Comparison of ENCODE assay signal across 8 mouse cellular contexts in the genomic region with DNA sequence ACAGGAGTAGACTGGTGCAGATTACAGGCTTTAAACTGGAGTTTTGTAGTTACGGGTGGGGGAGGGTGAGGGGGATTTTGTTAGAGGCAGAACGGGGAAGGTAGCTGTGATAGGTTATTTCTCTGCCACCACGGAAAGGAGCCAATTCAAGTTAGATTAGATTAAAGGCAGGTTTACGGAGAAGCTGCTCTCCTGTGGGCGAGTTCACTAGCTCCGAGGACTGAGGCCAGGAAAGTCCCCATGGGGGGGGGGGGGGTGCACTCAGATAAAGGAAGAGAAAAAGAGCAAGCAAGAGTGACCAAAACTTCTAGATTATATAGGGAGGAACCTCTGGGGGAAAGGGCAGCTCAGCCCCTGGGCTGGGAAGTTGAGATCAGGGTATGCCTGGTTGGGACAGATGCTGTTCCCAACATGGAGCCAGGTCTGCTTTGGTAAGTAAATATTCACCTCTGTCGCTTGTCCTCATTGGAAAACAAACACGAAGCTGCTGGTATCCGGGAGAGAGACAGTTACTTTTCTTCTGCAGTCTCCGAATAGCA. TPM values are rescaled to one million over a fixed set of nuclear protein-coding genes. Genes with fewer than 3 reads are reported as not detected.
DNase-seq lines count a peak whose midpoint lies in the region; ATAC-seq lines count a peak whose summit lies in the region.

No protein-coding gene starts in this region.

- H3K9ac ChIP-seq in hindbrain, embryonic 11.5 days (ENCODE audit: low read depth, low read length): peak overlapping the region; percentile 98

- H3K27me3 ChIP-seq in embryonic facial prominence, embryonic 10.5 days (replicated peaks; ENCODE audit: low read depth, poor library complexity, severe bottlenecking): no peaks in the 10 kb centered on the region
- no peaks in the 10 kb centered on the region for H3K27me3 ChIP-seq in hindbrain, embryonic 11.5 days (ENCODE audit: control insufficient read depth, insufficient read depth, low read length)

- peak overlapping the region; percentile 86 for H3K4me3 ChIP-seq in embryonic facial prominence, embryonic 10.5 days
- peak overlapping the region; percentile 92 for H3K4me3 ChIP-seq in hindbrain, embryonic 11.5 days (ENCODE audit: low read depth, low read length)

- H3K36me3 ChIP-seq in embryonic facial prominence, embryonic 10.5 days (replicated peaks): peaks cover 15% of the 10 kb centered on the region
- H3K36me3 ChIP-seq in hindbrain, embryonic 11.5 days (ENCODE audit: control insufficient read depth, insufficient read depth, low read length): no peaks in the 10 kb centered on the region

- peak; percentile 50 for ATAC-seq in CD4-positive, CD25-positive, alpha-beta regulatory T cell, adult 4 months
- ATAC-seq in hindbrain, embryonic 11.5 days (ENCODE audit: low FRiP score): peak; percentile 41

- H3K9me3 ChIP-seq in embryonic facial prominence, embryonic 10.5 days: no peaks in the 10 kb centered on the region
- no peaks in the 10 kb centered on the region for H3K9me3 ChIP-seq in hindbrain, embryonic 11.5 days (ENCODE audit: control insufficient read depth, low read length)

- H3K4me1 ChIP-seq in embryonic facial prominence, embryonic 10.5 days: peaks cover 20% of the 10 kb centered on the region
- no peaks in the 10 kb centered on the region for H3K4me1 ChIP-seq in hindbrain, embryonic 11.5 days (replicated peaks; ENCODE audit: control insufficient read depth, insufficient read depth, low read length)

- peak; percentile 24 for DNase-seq in embryo, embryonic 11 days
- no peak for DNase-seq in embryo, embryonic 9.5 days (ENCODE audit: extremely low spot score)
- DNase-seq in embryonic facial prominence, embryonic 10.5 days (ENCODE audit: low spot score): no peak
- DNase-seq in hindbrain, embryonic 11.5 days (ENCODE audit: low spot score): no peak
- peak; percentile 60 for DNase-seq in liver
- DNase-seq in natural killer cell, adult 2 months (ENCODE audit: low spot score in 2 of 2): peak; percentile 36
- DNase-seq in thymus, postnatal 10 days (ENCODE audit: low spot score in 2 of 2): peak; percentile 12 to 22

- peak overlapping the region; percentile 73 for H3K4me2 ChIP-seq in hindbrain, embryonic 11.5 days (replicated peaks; ENCODE audit: low read depth, low read length)

- H3K27ac ChIP-seq in embryonic facial prominence, embryonic 10.5 days (replicated peaks): peak overlapping the region; percentile 99
- peak overlapping the region; percentile 99 for H3K27ac ChIP-seq in hindbrain, embryonic 11.5 days (ENCODE audit: low read depth, low read length)

- WGBS in embryonic facial prominence, embryonic 10.5 days: 9% methylated on average over 10 of the region's 10 CpGs
- WGBS in hindbrain, embryonic 11.5 days: 12% methylated on average over 10 of the region's 10 CpGs

RNA-seq across cellular contexts. Expression of a gene that starts 0.5 kb away (rescaled TPM):
- polyA plus RNA-seq in CD4-positive, CD25-positive, alpha-beta regulatory T cell, adult 4 months (2017; shearing (Covaris generic)): 10 to 100 TPM; 60.2 to 62.0 TPM
- 46.8 and 50.0 TPM in 2 replicates for polyA plus RNA-seq in embryonic facial prominence, embryonic 10.5 days (2016; fragmentation: Nextera tagmentation; extraction: Ambion mirVana)
- 59.0 and 63.2 TPM in 2 replicates for polyA plus RNA-seq in hindbrain, embryonic 11.5 days (2014; fragmentation: Nextera tagmentation; extraction: Ambion mirVana)

RNA-seq across cellular contexts. Expression of a gene that starts 15.6 kb away (rescaled TPM):
- under 1 TPM in 1 of 2 experiments, not detected in 1; 0.35 TPM for polyA plus RNA-seq in CD4-positive, CD25-positive, alpha-beta regulatory T cell, adult 4 months (2017; shearing (Covaris generic))
- polyA plus RNA-seq in embryonic facial prominence, embryonic 10.5 days (2016; fragmentation: Nextera tagmentation; extraction: Ambion mirVana): 0.23 and 0.31 TPM in 2 replicates
- polyA plus RNA-seq in hindbrain, embryonic 11.5 days (2014; fragmentation: Nextera tagmentation; extraction: Ambion mirVana): 0.10 TPM in 1 of 2 replicates, not detected in the other

RNA-seq across cellular contexts. Expression of a gene that starts 41.4 kb away (rescaled TPM):
- polyA plus RNA-seq in CD4-positive, CD25-positive, alpha-beta regulatory T cell, adult 4 months (2017; shearing (Covaris generic)): 100 to 1,000 TPM in 1 of 2 experiments, 10 to 100 TPM in 1; 70.9 to 106 TPM
- polyA plus RNA-seq in embryonic facial prominence, embryonic 10.5 days (2016; fragmentation: Nextera tagmentation; extraction: Ambion mirVana): 34.8 and 40.3 TPM in 2 replicates
- polyA plus RNA-seq in hindbrain, embryonic 11.5 days (2014; fragmentation: Nextera tagmentation; extraction: Ambion mirVana): 28.7 and 31.0 TPM in 2 replicates

RNA-seq across cellular contexts. Expression of a gene that starts 48.4 kb away (rescaled TPM):
- polyA plus RNA-seq in CD4-positive, CD25-positive, alpha-beta regulatory T cell, adult 4 months (2017; shearing (Covaris generic)): not detected
- polyA plus RNA-seq in embryonic facial prominence, embryonic 10.5 days (2016; fragmentation: Nextera tagmentation; extraction: Ambion mirVana): not detected in 2 replicates
- polyA plus RNA-seq in hindbrain, embryonic 11.5 days (2014; fragmentation: Nextera tagmentation; extraction: Ambion mirVana): not detected in 2 replicates

Comparison
In these comparisons a context has a peak if more than half of its experiments do, and no peak if none do; other contexts are left out.
1. DNase-seq: peak in embryo, embryonic 11 days (single experiment), liver (single experiment), natural killer cell, adult 2 months (2 of 2) and thymus, postnatal 10 days (2 of 2); none in embryo, embryonic 9.5 days (single experiment), embryonic facial prominence, embryonic 10.5 days (single experiment) and hindbrain, embryonic 11.5 days (single experiment).